Mouse (Mus musculus): Measurements from ENCODE around the gene Tnk2.

- TF ChIP-seq CTCF (conservative IDR thresholded peaks at IDR 0.05 in 1 of 2, IDR thresholded peaks at IDR 0.05 in 1 of 2; ENCODE audit: low read depth in 2 of 2, low read length in 2 of 2) (peak in 1 of 2 experiments; percentile 60; a peak in 2 of 4 replicates), GABPA (IDR thresholded peaks at IDR 0.05; ENCODE audit: insufficient replicate concordance, low read depth, low read length) (no peak), ETS1 (conservative IDR thresholded peaks at IDR 0.05; ENCODE audit: low read depth, low read length) (no peak), POLR2A (IDR thresholded peaks at IDR 0.05; ENCODE audit: low read depth, low read length) (no peak), MEF2A (IDR thresholded peaks at IDR 0.05; ENCODE audit: borderline replicate concordance, low read depth, low read length) (no peak), RAD21 (IDR thresholded peaks at IDR 0.05; ENCODE audit: low read depth, low read length) (peak; percentile 33), NELFE (IDR thresholded peaks at IDR 0.05; ENCODE audit: low read depth, low read length) (no peak), USF1 (IDR thresholded peaks at IDR 0.05; ENCODE audit: low read depth, low read length) (no peak), ELF1 (IDR thresholded peaks at IDR 0.05; ENCODE audit: low read depth, low read length) (no peak), EP300 (IDR thresholded peaks at IDR 0.05; ENCODE audit: low read length) (no peak)
Measured at GRCm38 (mm10) chr16:32635314-32635713, 8.4 kb upstream of the Tnk2 start.
